Mouse (Mus musculus): ENCODE measurements at regions not wholly inside any gene's neighbourhood (a gene's known extent, or its start where the extent isn't known, plus 50 kb on each side); places are given as distances from the start of the nearest gene placed in this dataset.

DNA sequence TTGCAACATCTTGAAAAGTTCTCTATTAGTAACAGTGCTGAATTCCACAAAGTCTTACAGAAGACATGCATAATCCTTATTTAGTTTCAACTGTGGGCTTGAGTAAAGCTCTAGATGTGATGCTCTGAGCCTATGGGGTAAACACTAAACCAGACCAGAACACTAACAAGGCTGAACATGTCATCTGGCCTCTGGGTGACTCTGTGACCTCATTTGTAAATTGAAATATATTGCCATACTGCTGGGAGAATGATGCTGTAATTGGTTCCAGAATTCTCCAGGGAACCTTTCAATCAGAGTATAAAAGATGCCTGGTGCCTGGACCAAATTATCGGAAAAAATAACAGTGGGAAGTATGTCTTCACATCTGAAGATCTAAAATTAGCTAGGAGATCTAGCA lies 309.9 kb upstream of the Megf9 start:
- Histone ChIP-seq H3K9ac (ENCODE audit: low read depth, low read length) (no peak overlapping the region), H3K27me3 (ENCODE audit: control insufficient read depth, insufficient read depth, low read depth, low read length) (no peaks in the 10 kb centered on the region), H3K4me2 (ENCODE audit: low read depth, low read length) (no peak overlapping the region), H3K36me3 (ENCODE audit: control insufficient read depth, insufficient read depth) (no peaks in the 10 kb centered on the region), H3K4me1 (ENCODE audit: control insufficient read depth, low read depth, low read length) (no peaks in the 10 kb centered on the region), H3K27ac (ENCODE audit: low read length) (no peak overlapping the region), H3K9me3 (replicated peaks; ENCODE audit: control insufficient read depth, low read length) (no peaks in the 10 kb centered on the region), H3K4me3 (ENCODE audit: low read depth, low read length) (no peak overlapping the region)
- 57% methylated on average over 1 of the region's 1 CpGs for WGBS (ENCODE audit: insufficient replicate concordance)
- no peak for ATAC-seq (ENCODE audit: low read depth)

DNA sequence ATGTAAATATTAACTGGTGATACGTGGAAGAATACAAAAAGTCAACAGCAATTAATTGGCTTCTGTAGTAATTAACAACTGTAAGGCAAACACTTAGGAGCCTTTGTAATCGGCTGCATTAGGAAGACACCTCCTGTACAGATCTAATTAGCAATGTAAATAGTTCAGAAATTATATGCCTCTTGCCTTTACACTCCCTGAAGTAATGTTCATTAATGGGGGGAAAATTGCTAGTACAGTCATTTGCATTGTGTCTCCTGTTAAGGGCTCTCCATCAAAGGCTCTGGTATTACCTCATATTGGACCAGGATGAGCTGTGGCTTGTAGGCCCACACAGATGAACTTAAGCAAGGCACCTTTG lies 276.1 kb upstream of the Megf9 start:
- WGBS (ENCODE audit: insufficient replicate concordance): 46% methylated on average over 2 of the region's 2 CpGs
- Histone ChIP-seq H3K4me3 (ENCODE audit: low read depth, low read length) (no peak overlapping the region), H3K4me2 (ENCODE audit: low read depth, low read length) (no peak overlapping the region), H3K4me1 (ENCODE audit: control insufficient read depth, low read depth, low read length) (no peaks in the 10 kb centered on the region), H3K9me3 (replicated peaks; ENCODE audit: control insufficient read depth, low read length) (no peaks in the 10 kb centered on the region), H3K27ac (ENCODE audit: low read length) (no peak overlapping the region), H3K9ac (ENCODE audit: low read depth, low read length) (no peak overlapping the region), H3K27me3 (ENCODE audit: control insufficient read depth, insufficient read depth, low read depth, low read length) (no peaks in the 10 kb centered on the region), H3K36me3 (ENCODE audit: control insufficient read depth, insufficient read depth) (no peaks in the 10 kb centered on the region)
- ATAC-seq (ENCODE audit: low read depth): no peak

DNA sequence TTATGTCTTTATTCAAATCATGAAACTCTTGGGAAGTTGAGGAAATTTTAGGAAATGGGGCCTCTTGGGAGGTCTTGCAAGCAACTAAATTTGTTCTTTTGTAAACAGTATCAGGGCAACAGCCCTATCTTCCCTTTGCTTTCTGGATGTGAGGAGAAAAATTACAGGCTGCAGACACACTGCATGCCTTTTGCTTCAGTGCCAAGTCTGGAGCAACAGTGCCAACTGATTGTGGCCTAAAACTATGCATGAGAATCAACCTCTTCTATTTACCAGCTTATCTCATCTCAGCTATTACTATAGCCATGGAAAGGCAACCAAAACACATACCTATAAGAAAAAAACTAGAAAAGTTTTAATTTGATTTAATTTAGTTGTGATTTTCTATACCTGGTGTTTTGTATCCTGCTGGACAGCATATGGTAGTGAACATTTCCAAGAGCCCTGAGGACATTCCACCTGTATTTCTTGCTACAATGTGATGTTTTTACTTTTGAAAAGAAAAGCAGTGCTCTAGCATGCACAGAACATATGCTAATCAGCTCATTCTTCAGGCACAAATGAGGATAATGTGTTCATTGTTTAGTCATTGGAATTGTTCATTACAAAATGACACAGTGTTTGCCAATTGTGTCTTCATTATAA lies 275.6 kb upstream of the Megf9 start:
- Histone ChIP-seq H3K36me3 (ENCODE audit: control insufficient read depth, insufficient read depth) (no peaks in the 10 kb centered on the region), H3K4me1 (ENCODE audit: control insufficient read depth, low read depth, low read length) (no peaks in the 10 kb centered on the region), H3K27ac (ENCODE audit: low read length) (no peak overlapping the region), H3K27me3 (ENCODE audit: control insufficient read depth, insufficient read depth, low read depth, low read length) (no peaks in the 10 kb centered on the region), H3K9me3 (replicated peaks; ENCODE audit: control insufficient read depth, low read length) (no peaks in the 10 kb centered on the region), H3K4me3 (ENCODE audit: low read depth, low read length) (no peak overlapping the region), H3K4me2 (ENCODE audit: low read depth, low read length) (no peak overlapping the region), H3K9ac (ENCODE audit: low read depth, low read length) (no peak overlapping the region)
- no peak for ATAC-seq (ENCODE audit: low read depth)

DNA sequence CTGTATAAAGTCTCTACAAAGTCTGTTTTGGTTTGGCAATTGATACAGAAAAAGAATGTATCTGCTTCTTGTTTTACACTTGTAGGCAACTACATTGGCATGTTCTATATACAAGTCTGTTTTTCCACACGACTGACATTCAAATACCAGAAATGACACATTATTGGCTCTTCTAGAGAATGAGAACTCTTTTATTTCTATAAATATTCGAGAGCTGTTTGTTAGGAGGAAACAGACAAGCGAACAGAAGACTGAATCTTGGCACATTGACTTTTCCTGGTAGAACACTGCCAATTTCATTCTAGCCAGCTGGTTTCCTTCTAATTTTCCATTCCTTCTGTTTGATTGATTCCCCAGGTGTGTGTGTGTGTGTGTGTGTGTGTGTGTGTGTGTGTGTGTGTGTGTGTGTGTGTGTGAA lies 270.1 kb upstream of the Megf9 start:
- no peak overlapping the region for H3K4me2 ChIP-seq (ENCODE audit: low read depth, low read length)
- no peaks in the 10 kb centered on the region for H3K36me3 ChIP-seq (ENCODE audit: control insufficient read depth, insufficient read depth)
- no peaks in the 10 kb centered on the region for H3K27me3 ChIP-seq (ENCODE audit: control insufficient read depth, insufficient read depth, low read depth, low read length)
- H3K4me1 ChIP-seq (ENCODE audit: control insufficient read depth, low read depth, low read length): no peaks in the 10 kb centered on the region
- no peak for ATAC-seq (ENCODE audit: low read depth)
- no peak overlapping the region for H3K27ac ChIP-seq (ENCODE audit: low read length)
- 39% methylated on average over 3 of the region's 3 CpGs for WGBS (ENCODE audit: insufficient replicate concordance)
- H3K9ac ChIP-seq (ENCODE audit: low read depth, low read length): no peak overlapping the region
- H3K4me3 ChIP-seq (ENCODE audit: low read depth, low read length): no peak overlapping the region
- no peaks in the 10 kb centered on the region for H3K9me3 ChIP-seq (replicated peaks; ENCODE audit: control insufficient read depth, low read length)

- no peak for ATAC-seq (ENCODE audit: low read depth)
- no peak overlapping the region for H3K4me2 ChIP-seq (ENCODE audit: low read depth, low read length)
- WGBS (ENCODE audit: insufficient replicate concordance): 43% methylated on average over 1 of the region's 1 CpGs
Observed at GRCm38 (mm10) chr4:70798483-70798882, 263.7 kb upstream of the Megf9 start.

GRCm38 (mm10) chr4:70797935-70798334 lies 263.1 kb upstream of the Megf9 start:
- 61% methylated on average over 3 of the region's 3 CpGs for WGBS (ENCODE audit: insufficient replicate concordance)
- ATAC-seq (ENCODE audit: low read depth): no peak
- no peaks in the 10 kb centered on the region for H3K36me3 ChIP-seq (ENCODE audit: control insufficient read depth, insufficient read depth)
- H3K27me3 ChIP-seq (ENCODE audit: control insufficient read depth, insufficient read depth, low read depth, low read length): no peaks in the 10 kb centered on the region
- H3K9me3 ChIP-seq (replicated peaks; ENCODE audit: control insufficient read depth, low read length): no peaks in the 10 kb centered on the region
- no peak overlapping the region for H3K9ac ChIP-seq (ENCODE audit: low read depth, low read length)
- no peak overlapping the region for H3K4me2 ChIP-seq (ENCODE audit: low read depth, low read length)
- H3K4me1 ChIP-seq (ENCODE audit: control insufficient read depth, low read depth, low read length): no peaks in the 10 kb centered on the region
- H3K4me3 ChIP-seq (ENCODE audit: low read depth, low read length): no peak overlapping the region
- H3K27ac ChIP-seq (ENCODE audit: low read length): no peak overlapping the region

More at GRCm38 (mm10) chr4:70798483-70798882, 263.7 kb upstream of the Megf9 start:
- Histone ChIP-seq H3K9me3 (replicated peaks; ENCODE audit: control insufficient read depth, low read length) (no peaks in the 10 kb centered on the region), H3K4me1 (ENCODE audit: control insufficient read depth, low read depth, low read length) (no peaks in the 10 kb centered on the region), H3K27me3 (ENCODE audit: control insufficient read depth, insufficient read depth, low read depth, low read length) (no peaks in the 10 kb centered on the region), H3K4me3 (ENCODE audit: low read depth, low read length) (no peak overlapping the region), H3K36me3 (ENCODE audit: control insufficient read depth, insufficient read depth) (no peaks in the 10 kb centered on the region), H3K9ac (ENCODE audit: low read depth, low read length) (no peak overlapping the region), H3K27ac (ENCODE audit: low read length) (no peak overlapping the region)

GRCm38 (mm10) chr4:70783487-70783886 lies 248.7 kb upstream of the Megf9 start:
- Histone ChIP-seq H3K9me3 (replicated peaks; ENCODE audit: control insufficient read depth, low read length) (no peaks in the 10 kb centered on the region), H3K4me2 (ENCODE audit: low read depth, low read length) (no peak overlapping the region), H3K4me1 (ENCODE audit: control insufficient read depth, low read depth, low read length) (no peaks in the 10 kb centered on the region), H3K9ac (ENCODE audit: low read depth, low read length) (no peak overlapping the region), H3K27ac (ENCODE audit: low read length) (no peak overlapping the region), H3K4me3 (ENCODE audit: low read depth, low read length) (no peak overlapping the region), H3K36me3 (ENCODE audit: control insufficient read depth, insufficient read depth) (no peaks in the 10 kb centered on the region), H3K27me3 (ENCODE audit: control insufficient read depth, insufficient read depth, low read depth, low read length) (no peaks in the 10 kb centered on the region)
- 23% methylated on average over 2 of the region's 2 CpGs for WGBS (ENCODE audit: insufficient replicate concordance)
- ATAC-seq (ENCODE audit: low read depth): no peak

GRCm38 (mm10) chr4:70781591-70781990 lies 246.8 kb upstream of the Megf9 start:
- H3K4me1 ChIP-seq (ENCODE audit: control insufficient read depth, low read depth, low read length): no peaks in the 10 kb centered on the region
- H3K4me2 ChIP-seq (ENCODE audit: low read depth, low read length): no peak overlapping the region
- H3K36me3 ChIP-seq (ENCODE audit: control insufficient read depth, insufficient read depth): no peaks in the 10 kb centered on the region
- no peak overlapping the region for H3K27ac ChIP-seq (ENCODE audit: low read length)
- no peaks in the 10 kb centered on the region for H3K27me3 ChIP-seq (ENCODE audit: control insufficient read depth, insufficient read depth, low read depth, low read length)
- H3K4me3 ChIP-seq (ENCODE audit: low read depth, low read length): no peak overlapping the region
- H3K9me3 ChIP-seq (replicated peaks; ENCODE audit: control insufficient read depth, low read length): no peaks in the 10 kb centered on the region
- no peak overlapping the region for H3K9ac ChIP-seq (ENCODE audit: low read depth, low read length)
- ATAC-seq (ENCODE audit: low read depth): no peak
- WGBS (ENCODE audit: insufficient replicate concordance): 61% methylated on average over 2 of the region's 2 CpGs

DNA sequence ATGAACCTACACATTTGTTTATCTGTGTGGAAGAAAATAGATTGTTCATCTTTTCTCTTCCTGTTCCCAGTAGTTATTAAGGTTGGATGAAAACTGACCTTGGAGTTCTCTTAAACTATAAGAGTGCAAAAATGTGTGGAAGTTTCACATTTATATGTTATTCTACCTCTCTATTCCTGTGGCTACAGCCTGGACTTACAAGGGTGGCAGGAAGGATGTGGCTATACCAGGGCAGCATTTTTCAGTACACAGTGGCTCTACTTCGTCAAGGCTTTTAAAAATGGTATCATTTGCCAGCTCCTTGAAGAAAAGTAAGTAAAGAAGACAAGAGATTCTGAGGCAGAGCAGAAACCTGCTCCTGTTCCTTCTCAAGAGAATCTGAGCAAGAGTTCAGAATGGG lies 241.5 kb upstream of the Megf9 start:
- Histone ChIP-seq H3K9me3 (replicated peaks; ENCODE audit: control insufficient read depth, low read length) (no peaks in the 10 kb centered on the region), H3K27me3 (ENCODE audit: control insufficient read depth, insufficient read depth, low read depth, low read length) (no peaks in the 10 kb centered on the region), H3K4me3 (ENCODE audit: low read depth, low read length) (no peak overlapping the region), H3K9ac (ENCODE audit: low read depth, low read length) (no peak overlapping the region), H3K27ac (ENCODE audit: low read length) (no peak overlapping the region), H3K4me1 (ENCODE audit: control insufficient read depth, low read depth, low read length) (no peaks in the 10 kb centered on the region), H3K4me2 (ENCODE audit: low read depth, low read length) (no peak overlapping the region), H3K36me3 (ENCODE audit: control insufficient read depth, insufficient read depth) (no peaks in the 10 kb centered on the region)
- no peak for ATAC-seq (ENCODE audit: low read depth)
- WGBS (ENCODE audit: insufficient replicate concordance): 28% methylated on average over 1 of the region's 1 CpGs
